Mouse (Mus musculus) macrophage (primary cell): ENCODE results near the gene Fhod1. TPM values are rescaled to one million over a fixed set of nuclear protein-coding genes. Genes with fewer than 3 reads are reported as not detected.
A peak's percentile ranks its signal among the peaks of the same experiment; 100 is the strongest.

Experiments
- H3K27ac ChIP-seq: fragments of 350-480 bp; formaldehyde crosslinking; 2 replicates; pipeline ENCODE4 v1.9.0; 2021
- H3K36me3 ChIP-seq: fragments of 350-480 bp; formaldehyde crosslinking; 2 replicates; pipeline ENCODE4 v1.9.0; 2021; ENCODE audit errors: inconsistent target
- H3K4me3 ChIP-seq: fragments of 350-480 bp; formaldehyde crosslinking; 2 replicates; pipeline ENCODE4 v1.9.0; 2021; ENCODE audit errors: inconsistent target
- H3K79me2 ChIP-seq: fragments of 350-480 bp; formaldehyde crosslinking; 2 replicates; pipeline ENCODE4 v1.9.0; 2021; ENCODE audit errors: inconsistent target
- WGBS: methylation state at CpG from one replicate; pipeline ENCODE4 v1.1.7; 2026; ENCODE audit warnings: inconsistent platforms; ENCODE audit not compliant: missing documents; 5-methylcytosine and 5-hydroxymethylcytosine counted together
- polyA plus RNA-seq: library from polyadenylated mRNA; stranded (reverse); fragments of 250-400 nt; gene quantifications from 3 replicates; pipeline ENCODE4 v1.2.4, GENCODE M21; 2018; ENCODE audit warnings: inconsistent platforms

Gene Fhod1
- polyA plus RNA-seq, 1 experiment from 2014 or later, result 5.6 TPM

GRCm38 (mm10) chr8:105359208-105359607 is 11.5 kb upstream of the Fhod1 start:
- Histone ChIP-seq H3K27ac (no peak overlapping the region), H3K36me3 (no peaks in the 10 kb centered on the region), H3K4me3 (no peak overlapping the region), H3K79me2 (no peaks in the 10 kb centered on the region)
- 92% methylated on average over 15 of the region's 15 CpGs for WGBS

- WGBS, result 89% methylated on average over 14 of the region's 14 CpGs
Measured at GRCm38 (mm10) chr8:105356681-105357080, 8.9 kb upstream of the Fhod1 start.

GRCm38 (mm10) chr8:105355179-105356024 is 7.6 kb upstream of the Fhod1 start:
- no peaks in the 10 kb centered on the region for H3K36me3 ChIP-seq
- H3K4me3 ChIP-seq, result no peak overlapping the region
- no peaks in the 10 kb centered on the region for H3K79me2 ChIP-seq
- H3K27ac ChIP-seq, result no peak overlapping the region
- 75% methylated on average over 26 of the region's 26 CpGs for WGBS

More at GRCm38 (mm10) chr8:105356681-105357080, 8.9 kb upstream of the Fhod1 start:
- Histone ChIP-seq H3K27ac (no peak overlapping the region), H3K4me3 (no peak overlapping the region), H3K36me3 (no peaks in the 10 kb centered on the region), H3K79me2 (no peaks in the 10 kb centered on the region)

- Histone ChIP-seq H3K4me3 (no peak overlapping the region), H3K27ac (no peak overlapping the region), H3K36me3 (no peaks in the 10 kb centered on the region), H3K79me2 (no peaks in the 10 kb centered on the region)
- WGBS, result 97% methylated on average over 4 of the region's 4 CpGs
Measured at GRCm38 (mm10) chr8:105354549-105354948, 6.8 kb upstream of the Fhod1 start.

- Histone ChIP-seq H3K4me3 (no peak overlapping the region), H3K27ac (no peak overlapping the region), H3K36me3 (no peaks in the 10 kb centered on the region), H3K79me2 (no peaks in the 10 kb centered on the region)
- WGBS, result 95% methylated on average over 8 of the region's 8 CpGs
Measured at GRCm38 (mm10) chr8:105353583-105354135, 5.9 kb upstream of the Fhod1 start.

- Histone ChIP-seq H3K36me3 (no peaks in the 10 kb centered on the region), H3K79me2 (peaks cover 18% of the 10 kb centered on the region), H3K4me3 (no peak overlapping the region), H3K27ac (no peak overlapping the region)
- 88% methylated on average over 7 of the region's 7 CpGs for WGBS
Measured at GRCm38 (mm10) chr8:105350186-105350585, 2.4 kb upstream of the Fhod1 start.

- no peaks in the 10 kb centered on the region for H3K36me3 ChIP-seq
- WGBS, result 3% methylated on average over 42 of the region's 48 CpGs
- H3K4me3 ChIP-seq, result peak overlapping the region; percentile 50
- H3K79me2 ChIP-seq, result peaks cover 25% of the 10 kb centered on the region
- H3K27ac ChIP-seq, result no peak overlapping the region
Measured at GRCm38 (mm10) chr8:105349096-105349771, 1.5 kb upstream of the Fhod1 start.

- H3K79me2 ChIP-seq, result peaks cover 32% of the 10 kb centered on the region
- peak within 1 kb of the TSS; percentile 88 for H3K4me3 ChIP-seq
- peak within 1 kb of the TSS; percentile 79 for H3K27ac ChIP-seq
- WGBS, result 1% methylated on average over 34 of the region's 34 CpGs
- H3K36me3 ChIP-seq, result no peaks in the 10 kb centered on the region
Measured at GRCm38 (mm10) chr8:105348450-105349095, 820 bp upstream of the Fhod1 start, which contains the start of gene Slc9a5. TSS of gene Slc9a5 (plus strand) at chr8:105348843.

GRCm38 (mm10) chr8:105346611-105347427 is 934 bp downstream of the Fhod1 start:
- peak overlapping the region; percentile 79 for H3K27ac ChIP-seq
- H3K4me3 ChIP-seq, result peak overlapping the region; percentile 88
- WGBS, result 6% methylated on average over 34 of the region's 34 CpGs
- H3K79me2 ChIP-seq, result peaks cover 49% of the 10 kb centered on the region
- H3K36me3 ChIP-seq, result no peaks in the 10 kb centered on the region

GRCm38 (mm10) chr8:105345061-105345975 is 2.4 kb downstream of the Fhod1 start:
- Histone ChIP-seq H3K4me3 (no peak overlapping the region), H3K79me2 (peaks cover 62% of the 10 kb centered on the region), H3K36me3 (no peaks in the 10 kb centered on the region), H3K27ac (peak overlapping the region; percentile 79)
- 16% methylated on average over 6 of the region's 7 CpGs for WGBS

- no peak overlapping the region for H3K4me3 ChIP-seq
- no peaks in the 10 kb centered on the region for H3K36me3 ChIP-seq
- H3K27ac ChIP-seq, result no peak overlapping the region
- H3K79me2 ChIP-seq, result peaks cover 62% of the 10 kb centered on the region
- WGBS, result 79% methylated on average over 6 of the region's 8 CpGs
Measured at GRCm38 (mm10) chr8:105343791-105344574, 3.8 kb downstream of the Fhod1 start.

GRCm38 (mm10) chr8:105342768-105343167 is 5.0 kb downstream of the Fhod1 start:
- peaks cover under 1% of the 10 kb centered on the region; the same call in 1 of the 2 replicates for H3K36me3 ChIP-seq
- no peak overlapping the region for H3K27ac ChIP-seq
- 94% methylated on average over 4 of the region's 4 CpGs for WGBS
- H3K4me3 ChIP-seq, result no peak overlapping the region
- H3K79me2 ChIP-seq, result peaks cover 67% of the 10 kb centered on the region
